Mouse (Mus musculus): Measurements from ENCODE around the gene Trak1.
"Not testable (repeated sequence)": the region's sequence is repeated elsewhere in the genome, so short reads cannot be mapped to it uniquely, and the experiment has no call there.

Gene Trak1

DNA sequence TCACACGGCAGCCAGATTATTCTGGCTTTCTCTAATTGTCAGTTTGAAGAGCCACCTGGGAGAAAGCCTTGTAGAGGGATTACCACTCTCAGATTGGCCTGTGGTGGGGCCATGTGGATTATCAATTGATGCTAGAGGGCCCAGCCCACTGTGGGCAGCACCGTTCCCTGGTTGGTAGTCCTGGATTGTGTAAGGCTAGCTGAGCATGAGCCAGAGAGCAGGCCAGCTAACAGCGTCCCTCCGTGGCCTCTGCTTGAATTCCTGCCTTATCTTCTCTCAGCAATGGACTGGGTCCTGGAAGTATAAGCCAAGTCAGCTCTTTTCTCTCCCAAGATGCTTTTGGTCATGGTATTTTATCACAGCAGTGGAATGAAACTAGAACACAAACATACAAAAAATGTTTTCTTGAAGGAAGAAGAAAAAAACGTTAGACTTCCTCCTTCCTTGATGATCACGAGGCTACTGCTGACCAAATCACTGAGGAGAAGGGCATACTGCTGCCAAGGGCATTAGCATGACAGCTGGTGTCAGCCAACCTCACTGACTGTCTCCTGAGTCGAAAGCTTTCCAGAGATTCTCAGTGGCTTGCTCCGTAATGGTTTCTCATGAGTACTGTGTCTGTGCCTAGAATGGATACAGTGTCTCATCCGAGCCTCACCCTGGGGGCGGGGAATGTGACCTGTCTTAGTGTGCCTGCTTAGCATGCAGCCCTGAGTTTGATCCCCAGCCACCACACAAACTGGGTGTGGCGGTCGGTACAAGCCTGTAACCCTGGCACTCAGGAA lies 19.5 kb downstream of the Trak1 start:
- DNase-seq (ENCODE audit: low read depth in 1 of 2, low spot score in 2 of 2), result peak in 1 of 2 experiments; percentile 65

DNA sequence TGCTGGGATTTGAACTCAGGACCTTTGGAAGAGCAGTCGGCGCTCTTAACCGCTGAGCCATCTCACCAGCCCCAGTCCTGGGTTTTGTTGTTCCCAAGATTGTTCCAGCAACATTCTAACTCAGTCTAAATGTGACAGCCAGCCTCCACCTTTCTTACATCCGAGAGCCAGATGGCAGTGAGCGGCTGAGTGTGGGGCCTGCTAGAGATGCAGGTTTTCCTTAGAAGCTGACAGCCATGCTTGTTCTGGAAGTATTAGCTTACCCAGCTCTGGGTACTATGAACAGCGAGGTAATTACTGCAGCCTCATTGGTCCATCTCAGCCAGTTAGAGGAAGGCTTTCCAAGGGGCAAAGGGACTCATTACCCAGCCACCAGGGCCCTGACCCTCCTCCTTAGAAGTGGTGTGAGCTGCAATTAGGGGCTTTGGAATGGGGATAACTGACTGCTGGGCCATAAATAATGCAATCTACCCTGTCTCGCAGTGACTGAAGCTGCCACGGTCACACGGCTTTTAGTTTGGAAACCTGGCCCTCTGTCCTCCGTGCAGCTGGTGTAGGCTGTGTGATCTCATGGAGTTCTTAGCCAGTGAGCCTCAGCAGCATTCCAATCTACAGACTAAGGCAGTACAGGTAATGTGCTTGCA lies 22.1 kb downstream of the Trak1 start:
- DNase-seq (ENCODE audit: low read depth in 1 of 2, low spot score in 2 of 2), result no peak

DNA sequence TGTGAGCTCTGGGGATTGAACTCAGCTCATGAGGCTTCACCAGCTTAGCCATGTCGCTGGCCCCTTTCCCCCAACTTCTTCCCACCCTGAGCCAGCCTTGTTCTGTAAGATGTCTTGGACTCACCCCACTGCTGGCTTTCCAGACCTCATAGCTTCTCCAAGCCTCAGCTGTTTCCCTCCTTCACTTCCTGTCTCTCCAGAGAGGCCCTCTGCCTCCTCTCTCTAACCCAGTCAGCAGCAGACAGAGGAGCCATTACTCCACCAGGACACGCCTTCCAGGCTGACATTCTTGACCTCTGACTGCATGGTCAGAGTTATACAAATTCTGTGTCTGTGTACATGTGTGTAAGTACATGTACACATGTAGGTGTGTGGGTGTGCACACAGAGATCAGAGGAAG lies 23.1 kb downstream of the Trak1 start:
- no peak for DNase-seq (ENCODE audit: low read depth in 1 of 2, low spot score in 2 of 2)

DNA sequence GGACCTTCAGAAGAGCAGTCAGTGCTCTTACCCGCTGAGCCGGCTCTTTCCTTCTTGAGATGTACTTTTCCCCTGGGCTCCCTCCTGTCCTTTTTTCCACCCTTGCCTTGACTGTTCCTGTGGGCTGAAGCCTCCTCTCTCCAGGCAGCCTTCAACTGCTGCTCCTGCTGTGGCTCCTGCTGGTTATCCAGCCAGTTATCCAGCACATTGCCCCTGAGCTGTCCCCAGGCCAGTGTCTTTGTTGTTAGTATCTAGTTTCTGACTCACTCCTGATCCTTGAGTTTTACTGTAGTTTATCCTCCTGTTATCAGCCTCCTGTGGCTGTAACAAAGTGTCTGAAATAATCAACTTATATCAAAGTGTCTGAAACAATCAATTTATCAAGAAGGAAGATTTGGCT lies 23.8 kb downstream of the Trak1 start:
- no peak for DNase-seq (ENCODE audit: low read depth in 1 of 2, low spot score in 2 of 2)

DNA sequence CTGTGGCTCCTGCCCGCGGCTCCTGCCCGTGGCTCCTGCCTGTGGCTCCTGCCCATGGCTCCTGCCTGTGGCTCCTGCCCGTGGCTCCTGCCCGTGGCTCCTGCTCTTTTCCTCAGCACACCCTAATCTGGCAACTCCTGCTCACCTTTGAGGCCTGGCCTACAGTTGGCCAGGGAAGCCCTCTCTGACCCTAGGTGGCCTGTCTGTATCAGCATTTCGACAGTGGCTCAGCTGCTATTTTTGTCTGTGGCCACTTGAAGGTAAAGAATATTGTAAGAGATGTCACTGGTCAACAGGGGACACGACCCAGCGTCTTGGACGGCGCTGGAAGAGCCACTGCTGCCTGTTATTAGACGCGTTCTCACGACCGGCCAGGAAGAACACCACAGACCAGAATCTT lies 24.7 kb downstream of the Trak1 start:
- DNase-seq (ENCODE audit: low read depth in 1 of 2, low spot score in 2 of 2), result no peak

DNA sequence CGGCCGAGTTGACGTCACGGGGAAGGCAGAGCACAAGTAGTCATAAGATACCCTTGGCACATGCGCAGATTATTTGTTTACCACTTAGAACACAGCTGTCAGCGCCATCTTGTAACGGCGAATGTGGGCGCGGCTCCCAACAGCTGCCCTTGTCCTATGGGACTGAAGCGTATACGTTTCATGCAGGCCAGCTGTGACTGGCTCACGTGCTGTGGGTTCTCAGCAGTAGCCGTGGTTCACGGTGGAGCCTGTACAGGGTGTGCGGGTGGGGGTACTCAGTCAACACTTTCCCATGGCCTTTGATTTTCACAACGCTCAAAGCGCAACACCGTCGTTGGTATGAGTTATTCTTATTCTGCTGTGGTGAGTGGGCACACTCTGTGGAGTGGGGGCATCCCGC lies 31.0 kb downstream of the Trak1 start:
- DNase-seq (ENCODE audit: low read depth in 1 of 2, low spot score in 2 of 2), result not testable (repeated sequence)

DNA sequence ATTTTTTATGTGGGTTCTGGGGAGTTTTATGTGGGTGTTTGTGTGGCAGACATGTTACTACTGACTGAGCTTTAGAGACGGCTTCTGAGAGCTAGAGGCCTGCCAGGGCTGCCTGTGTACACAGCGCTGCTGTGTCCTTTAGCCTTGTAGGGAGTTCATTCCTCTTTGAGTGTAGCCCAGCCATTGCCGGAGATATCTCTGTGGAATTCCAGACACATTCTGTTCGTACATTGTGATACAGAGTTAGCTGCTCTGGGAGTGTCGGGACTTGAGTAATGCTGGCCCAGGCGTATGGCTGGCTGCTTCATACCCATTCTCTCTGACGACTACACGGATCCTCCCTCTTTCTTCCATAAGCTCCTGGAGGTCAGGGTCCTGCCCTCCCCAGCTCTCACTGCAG lies 31.9 kb downstream of the Trak1 start:
- no peak for DNase-seq (ENCODE audit: low read depth in 1 of 2, low spot score in 2 of 2)

DNA sequence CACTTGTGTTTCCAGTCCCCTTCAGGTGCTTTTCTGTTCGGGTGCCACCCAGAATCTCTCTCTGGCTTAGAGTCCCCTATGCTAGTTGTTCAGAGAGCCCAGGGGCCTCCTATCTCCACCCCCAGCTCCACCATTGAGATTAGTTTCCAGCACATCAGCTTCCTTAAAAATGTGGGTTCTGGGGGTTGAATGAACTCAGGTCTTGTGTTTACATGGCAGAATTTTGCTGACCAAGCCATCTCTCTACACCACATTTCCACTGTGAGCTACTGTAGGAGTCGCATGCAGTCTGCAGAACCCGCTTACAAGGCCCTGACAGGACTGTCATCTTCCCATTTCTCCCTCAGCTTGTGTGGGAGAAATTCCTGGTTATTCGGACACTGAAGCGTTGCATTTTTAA lies 32.8 kb downstream of the Trak1 start:
- DNase-seq (ENCODE audit: low read depth in 1 of 2, low spot score in 2 of 2), result no peak

DNA sequence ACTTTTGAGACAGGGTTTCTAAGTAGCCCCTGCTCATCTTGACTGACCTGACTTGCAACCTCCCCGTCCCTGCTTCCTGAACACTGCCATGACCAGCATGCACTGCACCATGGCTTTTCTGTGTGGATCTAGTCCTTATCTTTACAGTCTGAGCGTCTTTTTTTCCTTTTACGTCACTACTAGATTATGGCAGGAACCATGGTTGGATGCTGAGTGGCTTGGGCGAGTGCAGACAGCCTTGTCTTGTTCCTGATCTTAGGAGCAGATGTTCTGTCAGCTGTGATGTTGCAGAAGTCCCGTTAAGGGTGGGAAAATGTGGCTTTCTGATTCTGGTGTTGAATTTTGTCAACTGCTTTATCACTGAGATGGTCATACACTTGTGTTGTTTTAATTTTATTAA lies 34.1 kb downstream of the Trak1 start:
- DNase-seq (ENCODE audit: low read depth in 1 of 2, low spot score in 2 of 2), result no peak

DNA sequence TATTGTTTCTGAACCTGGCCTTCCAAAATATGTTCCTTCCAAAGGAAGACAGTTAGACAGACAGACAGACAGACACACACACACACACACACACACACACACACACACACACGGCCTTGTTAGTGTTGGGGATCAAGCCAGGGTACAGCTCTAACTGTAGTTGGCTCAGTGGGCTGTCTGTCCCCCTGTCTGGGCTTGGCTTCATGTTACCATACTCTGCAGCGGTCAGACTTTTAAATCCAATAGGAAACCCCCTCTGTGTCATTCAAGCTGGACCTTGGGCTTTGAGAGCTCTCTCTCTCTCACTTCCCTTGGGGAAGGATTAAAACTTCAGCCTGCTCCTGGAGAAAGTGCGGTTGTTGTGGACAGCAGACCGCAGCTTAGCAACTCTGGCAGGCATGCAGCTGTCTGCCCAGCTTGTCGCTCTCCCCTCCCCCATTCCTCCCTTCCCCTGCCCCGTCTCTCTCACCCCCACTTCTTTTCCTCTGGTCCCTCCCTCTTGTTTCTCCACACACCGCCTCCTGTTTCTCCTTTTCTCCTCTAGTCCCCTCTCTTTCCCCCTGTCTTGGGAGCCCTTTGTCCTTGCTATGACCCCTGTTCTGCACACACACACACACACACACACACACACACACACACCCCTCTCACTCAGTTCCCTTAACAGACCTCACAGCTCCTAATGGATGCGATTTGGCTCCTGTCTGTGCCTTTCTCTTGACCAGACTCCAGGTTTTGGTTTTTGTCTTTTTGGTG lies 34.8 kb downstream of the Trak1 start:
- DNase-seq (ENCODE audit: low read depth in 1 of 2, low spot score in 2 of 2), result no peak

DNA sequence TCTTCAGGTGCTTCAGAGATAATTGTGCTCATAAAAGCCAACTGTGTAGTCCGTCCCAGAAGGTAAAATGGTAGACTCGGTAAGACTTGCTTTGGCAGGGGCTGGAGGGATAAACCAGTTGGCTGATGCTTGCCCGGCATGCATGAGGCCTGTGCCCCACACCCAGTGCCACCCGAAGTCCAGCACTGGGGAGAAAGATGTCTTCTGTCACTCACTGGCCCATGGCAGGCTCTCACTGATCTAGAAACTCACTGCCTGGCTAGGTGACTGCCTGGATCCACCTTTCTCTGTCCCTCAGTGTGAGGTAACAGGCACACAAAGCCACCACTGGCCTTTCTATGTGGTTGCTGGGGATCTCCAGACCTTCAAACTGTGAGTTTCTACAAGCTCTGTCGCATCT lies 36.3 kb downstream of the Trak1 start:
- DNase-seq (ENCODE audit: low read depth in 1 of 2, low spot score in 2 of 2), result no peak

DNA sequence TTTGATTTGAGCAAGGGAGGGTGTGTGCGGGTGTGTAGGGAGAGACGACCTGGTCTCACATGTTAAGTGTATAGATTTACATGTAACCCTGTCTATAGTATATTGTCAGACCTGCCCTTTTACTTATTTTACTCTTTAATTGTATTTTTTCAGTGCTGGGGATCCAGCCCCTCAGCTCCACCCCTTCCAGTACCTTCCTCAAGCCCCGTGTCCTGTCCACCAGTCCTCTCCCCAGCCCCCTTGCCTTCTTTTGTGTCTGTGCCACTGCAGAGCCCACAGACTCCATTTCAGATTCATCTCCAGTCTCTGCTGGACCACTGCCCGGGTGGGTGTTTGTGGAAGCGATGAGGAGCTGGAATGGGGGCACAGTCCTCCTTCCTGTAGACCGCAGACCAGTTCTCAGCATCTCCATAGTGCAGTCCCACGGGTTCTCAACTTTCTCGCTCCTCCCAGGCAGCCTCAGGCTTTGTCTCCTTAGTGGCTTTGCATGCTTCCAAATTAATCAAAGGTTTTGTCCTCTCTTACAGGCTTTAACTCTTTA lies 37.1 kb downstream of the Trak1 start:
- DNase-seq (ENCODE audit: low read depth in 1 of 2, low spot score in 2 of 2), result no peak

DNA sequence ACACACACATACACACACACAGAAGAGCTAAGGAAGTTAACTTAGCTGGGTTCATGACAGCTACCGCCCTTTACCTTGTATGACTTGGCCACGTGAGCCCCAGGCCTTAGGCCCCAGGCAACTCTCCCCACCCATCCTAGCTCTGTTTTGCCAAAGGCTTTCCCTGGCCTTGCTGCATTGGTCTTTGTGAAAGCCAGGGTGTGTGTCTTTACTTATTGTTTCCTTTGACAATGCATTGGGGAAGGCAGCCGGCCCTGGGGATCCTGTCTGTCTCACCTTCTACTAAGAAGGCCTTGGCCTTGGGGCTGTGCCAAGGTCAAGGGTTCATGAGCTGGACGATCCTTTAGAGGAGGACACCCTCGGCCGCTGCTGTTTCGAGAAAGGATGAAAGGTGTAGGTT lies 38.3 kb downstream of the Trak1 start:
- DNase-seq (ENCODE audit: low read depth in 1 of 2, low spot score in 2 of 2), result no peak

DNA sequence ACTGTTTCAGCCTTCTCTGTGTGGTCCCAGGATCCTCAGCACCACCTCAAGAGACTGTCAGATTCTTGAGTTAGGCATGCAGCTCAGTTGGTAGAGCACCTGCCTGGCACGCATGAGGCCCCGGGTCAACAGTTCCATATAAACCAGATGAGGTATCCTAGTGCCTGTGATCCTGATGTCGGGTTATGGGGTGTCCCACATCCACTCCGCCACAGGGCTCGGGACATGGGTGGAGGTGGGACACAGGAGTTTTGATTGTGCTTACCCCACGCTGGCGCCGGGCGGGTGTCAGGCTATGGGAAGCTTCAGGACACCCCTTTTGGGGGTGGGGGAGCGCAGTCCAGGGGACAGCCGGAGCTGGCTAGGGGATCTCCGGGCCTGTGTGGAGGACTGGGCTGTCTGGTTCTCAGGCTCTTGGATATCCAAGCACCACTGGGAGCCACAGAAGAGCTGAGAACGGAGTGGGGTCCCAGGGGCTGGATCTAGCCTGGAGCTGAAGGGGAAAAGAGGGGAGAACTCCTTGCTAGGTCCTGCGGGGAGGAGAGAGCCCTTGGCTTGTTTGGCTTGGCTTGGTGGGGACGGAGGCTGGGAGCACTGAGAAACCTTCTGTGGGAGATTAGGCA lies 39.1 kb downstream of the Trak1 start:
- no peak for DNase-seq (ENCODE audit: low read depth in 1 of 2, low spot score in 2 of 2)

DNA sequence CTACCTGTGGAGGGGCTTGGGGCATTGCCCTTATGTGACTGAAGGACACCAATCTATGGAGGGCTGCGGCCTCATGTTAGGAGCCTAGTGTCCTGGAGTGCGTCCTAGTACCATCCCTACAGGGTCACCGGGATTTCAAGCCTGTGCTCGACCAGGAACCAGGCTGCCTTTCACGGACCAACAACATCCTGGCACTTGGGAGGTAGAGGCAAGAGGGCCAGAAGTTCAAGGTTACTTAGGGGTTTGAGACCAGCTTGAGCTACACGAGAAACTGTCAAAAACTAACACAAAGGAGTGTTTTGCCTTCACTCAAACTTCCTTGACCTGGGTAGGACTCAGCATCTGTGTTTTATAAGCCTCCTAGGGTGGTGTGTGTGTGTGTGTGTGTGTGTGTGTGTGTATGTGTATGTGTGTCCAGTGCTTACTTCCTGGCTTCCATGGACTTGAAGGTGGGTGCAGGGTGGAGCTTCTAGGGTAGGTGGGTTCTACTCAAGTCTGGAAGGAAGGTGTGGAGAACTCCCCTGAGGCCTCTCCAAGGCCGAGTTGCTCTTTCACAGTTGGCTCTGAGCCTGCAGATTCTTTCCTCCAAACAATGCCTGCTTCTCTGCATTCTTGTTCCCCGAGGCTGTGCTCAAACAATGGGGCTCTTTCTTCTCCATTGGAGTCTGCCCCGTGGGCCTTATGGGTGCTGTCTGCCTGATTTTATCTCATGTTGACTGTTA lies 40.1 kb downstream of the Trak1 start:
- DNase-seq (ENCODE audit: low read depth in 1 of 2, low spot score in 2 of 2), result no peak

DNA sequence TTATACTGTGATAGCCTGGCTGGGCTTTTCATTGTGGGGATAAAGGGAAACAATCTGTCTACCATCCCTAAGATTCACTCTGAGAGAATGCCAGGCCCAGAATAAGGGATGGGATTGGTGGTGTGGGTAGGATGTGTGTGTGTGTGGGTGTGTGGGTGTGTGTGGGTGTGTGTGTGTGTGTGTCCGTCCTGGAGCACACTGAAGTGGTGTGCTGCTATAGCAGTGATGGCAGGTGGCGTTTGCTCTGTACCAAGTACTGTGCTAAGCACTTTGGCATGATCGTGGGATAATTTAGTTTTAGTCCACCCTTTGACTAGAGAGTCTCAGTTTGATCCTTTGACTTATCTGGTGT lies 40.6 kb downstream of the Trak1 start:
- no peak for DNase-seq (ENCODE audit: low read depth in 1 of 2, low spot score in 2 of 2)

DNA sequence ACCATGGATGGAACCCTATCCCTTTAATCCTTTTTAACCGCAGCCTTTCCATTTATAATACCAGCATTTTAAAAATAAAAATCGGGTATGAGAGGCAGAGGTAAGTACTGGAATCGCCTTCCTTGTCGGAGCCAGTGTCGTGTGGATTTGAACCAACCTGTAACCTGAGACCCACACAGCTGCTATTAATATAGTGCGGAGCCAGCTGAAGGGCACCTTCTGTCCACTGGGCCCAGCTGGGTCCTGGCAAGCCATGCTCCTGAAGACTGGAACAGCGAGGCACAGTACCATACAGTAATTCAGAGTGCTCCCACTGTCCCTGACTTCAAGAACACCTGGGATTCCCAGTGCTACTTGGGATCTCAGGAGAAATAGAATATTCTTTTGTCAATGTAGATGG lies 44.5 kb downstream of the Trak1 start:
- no peak for DNase-seq (ENCODE audit: low read depth in 1 of 2, low spot score in 2 of 2)

DNA sequence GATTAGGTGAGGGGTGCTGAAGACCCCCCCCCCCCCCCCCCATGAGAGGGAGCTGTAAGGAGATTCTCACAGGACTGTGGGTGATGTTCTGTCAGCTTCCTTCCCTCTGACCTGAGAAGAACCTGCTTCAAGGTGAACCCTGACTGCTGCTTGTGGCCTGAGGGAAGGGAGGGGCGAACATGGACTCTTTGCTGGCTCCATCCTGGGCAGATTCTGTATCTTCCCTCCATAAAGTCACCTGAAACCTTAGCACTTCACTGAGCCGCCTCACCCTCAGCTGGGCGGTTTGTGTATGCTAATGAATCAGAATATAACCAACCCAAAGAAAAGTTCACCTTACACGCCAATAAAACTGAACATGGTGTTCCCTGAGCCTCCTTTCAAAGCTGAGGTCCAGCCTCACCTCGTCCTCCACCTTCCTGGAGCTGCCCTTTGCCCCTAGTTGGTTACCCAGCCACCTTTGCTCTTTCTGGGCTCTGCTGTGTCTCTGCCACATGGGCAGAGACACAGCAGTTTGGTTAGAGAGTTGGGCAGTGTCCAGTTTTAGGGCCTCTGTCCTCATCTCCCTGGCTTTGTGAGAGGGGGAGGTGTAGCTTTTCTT lies 45.3 kb downstream of the Trak1 start:
- DNase-seq (ENCODE audit: low read depth in 1 of 2, low spot score in 2 of 2), result no peak

DNA sequence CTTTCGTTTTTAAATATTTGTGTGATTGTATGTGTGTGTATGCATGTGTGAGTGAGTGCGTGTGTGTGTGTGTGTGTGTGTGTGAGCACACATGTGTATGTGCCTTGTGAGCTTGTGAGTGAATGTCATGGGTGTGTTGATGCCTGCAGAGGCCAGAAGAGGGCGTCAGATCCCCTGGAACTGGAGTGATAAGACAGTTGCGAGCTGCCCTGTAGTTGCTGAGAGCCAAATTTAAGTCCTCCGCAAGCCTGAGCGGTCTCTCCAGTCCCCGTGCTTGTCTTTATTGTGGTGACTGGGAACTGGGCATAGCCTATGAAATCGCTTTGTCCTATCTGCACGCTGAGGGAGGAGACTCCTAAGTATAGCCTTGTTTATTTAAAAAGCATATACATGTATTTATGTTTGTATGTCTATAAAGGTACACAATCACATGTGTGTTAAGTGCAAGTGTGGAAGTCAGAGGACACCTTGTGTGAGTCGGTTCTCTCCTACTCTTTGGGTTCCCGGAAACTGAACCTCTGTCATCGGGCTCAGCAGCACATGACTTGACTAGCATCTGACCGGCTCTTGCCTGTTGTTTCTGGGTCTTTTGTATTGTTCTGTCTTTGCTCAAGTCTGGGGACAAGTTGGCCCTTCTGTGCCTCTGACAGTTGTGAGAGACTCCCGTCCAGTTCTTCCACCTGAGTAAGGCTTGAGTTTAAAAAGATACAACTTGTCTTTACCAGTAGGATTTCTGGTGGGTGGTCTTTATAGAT lies 46.0 kb downstream of the Trak1 start:
- DNase-seq (ENCODE audit: low read depth in 1 of 2, low spot score in 2 of 2), result no peak

DNA sequence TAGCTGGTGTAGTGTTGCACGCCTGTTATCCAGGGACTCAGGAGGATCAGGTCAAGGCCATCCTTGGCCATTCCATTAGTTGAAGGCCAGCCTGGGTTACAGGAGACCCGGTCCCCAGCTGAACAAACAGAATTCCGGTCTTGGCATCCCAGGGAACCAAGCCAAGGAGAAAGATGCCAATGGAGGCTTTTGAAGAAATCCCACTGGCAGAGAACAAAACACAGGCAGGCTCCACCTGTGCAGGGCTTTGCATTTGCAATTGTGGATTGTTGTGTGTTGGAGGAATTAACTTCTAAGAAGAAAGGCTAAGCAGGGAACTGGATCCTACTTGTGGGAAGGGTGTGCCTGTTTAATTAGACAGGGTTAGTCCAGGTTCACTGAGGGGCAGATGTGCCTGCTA lies 47.0 kb downstream of the Trak1 start:
- no peak for DNase-seq (ENCODE audit: low read depth in 1 of 2, low spot score in 2 of 2)
